Mouse (Mus musculus) CD8-positive naive resting alpha-beta T cell, adult 2 months (primary cell): ENCODE measurements at regions not wholly inside any gene's neighbourhood (a gene's known extent, or its start where the extent isn't known, plus 50 kb on each side); places are given as distances from the start of the nearest gene placed in this dataset.

Experiments
- DNase-seq, 2 experiments: peaks; one replicate each; pipeline ENCODE4 v3.0.0; 2022; ENCODE audit warnings: low read depth in 2 of 2, low spot score in 2 of 2

DNA sequence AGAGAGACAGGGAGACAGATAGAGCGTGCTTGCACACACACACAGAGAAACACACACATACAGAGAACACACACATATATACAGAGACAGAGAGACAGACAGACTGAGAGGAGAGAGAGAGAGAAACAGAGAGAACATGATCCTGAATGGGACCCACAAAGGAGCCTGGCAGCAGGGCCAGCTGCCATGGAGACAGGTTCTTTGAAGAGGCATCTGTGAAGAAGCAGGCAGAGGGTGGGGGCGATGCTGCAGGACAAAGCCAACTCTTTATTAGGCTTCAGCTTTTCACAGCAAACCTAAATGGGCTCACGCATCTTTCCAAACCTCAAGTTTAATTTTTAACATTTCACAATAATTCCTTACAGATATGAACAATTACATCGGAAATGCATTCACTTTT, 90.0 kb upstream of the Dlx2 start:
- no peak for DNase-seq

DNA sequence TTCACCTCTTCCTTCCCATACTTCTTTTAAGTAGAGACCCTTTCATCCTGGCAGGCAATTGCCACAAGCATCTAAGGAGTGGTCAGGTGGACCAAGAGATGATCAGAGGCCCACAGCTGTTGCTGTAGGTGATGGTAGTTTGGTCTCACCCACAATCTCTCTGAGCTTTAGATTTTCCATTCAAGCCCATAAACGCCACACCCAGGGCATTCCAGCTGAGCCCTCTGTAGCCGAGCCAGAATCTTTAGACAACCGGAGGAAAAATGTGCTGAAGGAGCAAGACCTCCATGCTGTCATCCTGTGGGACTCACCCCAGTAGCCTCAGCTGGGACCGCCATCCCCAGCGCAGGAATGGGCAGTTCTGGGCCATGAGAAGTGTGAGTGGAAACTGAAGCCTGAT, 93.7 kb upstream of the Dlx2 start:
- no peak for DNase-seq

DNA sequence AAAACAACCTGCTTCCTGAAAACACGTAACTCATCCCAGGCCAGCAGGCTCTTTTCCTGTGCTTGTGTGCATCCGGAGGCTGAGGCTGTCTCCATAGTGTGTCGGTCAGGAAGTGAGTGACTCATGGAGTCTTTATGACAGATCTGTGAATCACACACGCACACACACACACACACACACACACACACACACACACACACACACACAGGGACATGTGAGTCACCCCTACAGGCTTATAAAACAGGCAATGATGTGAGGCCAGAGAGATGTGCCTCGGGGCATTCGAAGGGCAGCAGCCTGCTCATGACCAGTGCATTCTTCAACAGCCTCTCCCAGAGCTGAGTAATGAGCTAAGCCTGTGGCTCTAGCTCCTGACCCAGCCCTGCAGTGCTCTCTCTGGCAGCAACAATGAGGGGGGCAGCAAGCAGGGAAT, 97.5 kb upstream of the Dlx2 start:
- no peak for DNase-seq

DNA sequence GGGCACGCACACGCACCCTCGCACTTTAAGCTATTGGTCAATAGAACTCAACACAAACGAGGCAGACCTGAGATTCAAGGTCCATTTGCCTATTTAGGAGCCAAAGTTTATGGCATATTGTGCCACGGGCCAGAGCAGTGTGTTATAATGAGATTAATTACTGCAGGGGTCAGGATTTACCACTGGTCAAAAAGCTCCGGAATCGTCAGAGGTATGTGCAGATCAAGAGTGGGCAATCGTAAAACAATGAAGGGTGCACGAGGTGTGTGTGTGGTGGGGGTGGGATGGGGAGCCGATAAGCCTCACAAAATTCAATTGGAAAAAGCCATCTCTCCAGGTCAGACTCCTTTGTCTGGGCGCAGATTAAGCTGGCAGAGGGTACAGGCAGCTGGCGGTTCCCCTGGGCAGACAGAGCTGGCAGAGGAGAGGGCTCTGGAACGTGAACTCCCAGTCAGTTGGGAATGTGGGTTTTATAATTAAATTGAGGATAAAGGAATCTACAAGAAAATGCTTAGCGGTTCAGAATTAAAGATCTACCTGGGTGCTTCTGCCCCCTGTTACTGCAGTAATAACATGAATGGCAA, 97.4 kb upstream of the Itga6 start:
- DNase-seq = no peak

DNA sequence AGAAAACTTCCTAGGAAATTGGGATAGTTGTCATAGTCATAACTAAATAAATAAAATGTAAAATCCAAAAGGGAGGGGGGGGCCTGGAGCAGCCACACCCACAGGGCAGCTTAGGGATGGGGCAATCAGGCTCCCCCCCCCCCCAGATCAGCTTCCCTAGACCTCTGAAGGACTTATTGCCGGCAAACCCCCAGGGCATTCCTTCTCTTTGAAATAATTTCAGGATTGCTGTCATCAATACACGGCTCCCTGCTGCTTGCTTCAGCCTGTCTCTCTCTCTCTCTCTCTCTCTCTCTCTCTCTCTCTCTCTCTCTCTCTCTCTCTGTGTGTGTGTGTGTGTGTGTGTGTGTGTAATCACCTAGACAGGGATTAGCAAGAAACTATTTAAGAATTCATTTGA, 93.8 kb upstream of the Itga6 start:
- no peak for DNase-seq

DNA sequence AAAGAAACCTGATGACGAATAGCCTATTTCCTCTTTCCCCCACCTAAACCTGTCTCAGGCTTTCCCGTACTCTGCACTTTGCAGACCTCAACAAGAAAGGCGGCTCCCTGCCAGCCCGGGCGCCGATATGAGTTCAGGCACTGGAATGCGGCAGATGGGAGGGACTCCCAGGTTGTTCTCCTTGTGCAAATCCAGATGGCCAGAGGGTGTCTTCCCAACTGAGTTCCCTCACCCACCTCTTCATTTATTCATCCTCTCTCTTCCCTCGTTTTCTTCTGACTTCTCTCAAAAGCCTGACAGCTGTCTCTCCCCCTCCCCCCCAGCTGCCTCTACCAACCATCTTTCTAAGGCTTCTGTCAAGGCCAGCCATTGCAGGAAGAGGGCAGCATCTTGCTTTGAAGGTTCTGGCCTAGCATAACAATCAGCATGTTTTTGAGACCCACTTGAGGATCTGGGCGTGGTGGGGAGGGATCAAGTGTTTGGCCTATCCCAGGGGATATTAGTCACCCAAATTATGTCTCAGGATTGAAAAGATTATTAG, 93.1 kb upstream of the Itga6 start:
- no peak for DNase-seq

DNA sequence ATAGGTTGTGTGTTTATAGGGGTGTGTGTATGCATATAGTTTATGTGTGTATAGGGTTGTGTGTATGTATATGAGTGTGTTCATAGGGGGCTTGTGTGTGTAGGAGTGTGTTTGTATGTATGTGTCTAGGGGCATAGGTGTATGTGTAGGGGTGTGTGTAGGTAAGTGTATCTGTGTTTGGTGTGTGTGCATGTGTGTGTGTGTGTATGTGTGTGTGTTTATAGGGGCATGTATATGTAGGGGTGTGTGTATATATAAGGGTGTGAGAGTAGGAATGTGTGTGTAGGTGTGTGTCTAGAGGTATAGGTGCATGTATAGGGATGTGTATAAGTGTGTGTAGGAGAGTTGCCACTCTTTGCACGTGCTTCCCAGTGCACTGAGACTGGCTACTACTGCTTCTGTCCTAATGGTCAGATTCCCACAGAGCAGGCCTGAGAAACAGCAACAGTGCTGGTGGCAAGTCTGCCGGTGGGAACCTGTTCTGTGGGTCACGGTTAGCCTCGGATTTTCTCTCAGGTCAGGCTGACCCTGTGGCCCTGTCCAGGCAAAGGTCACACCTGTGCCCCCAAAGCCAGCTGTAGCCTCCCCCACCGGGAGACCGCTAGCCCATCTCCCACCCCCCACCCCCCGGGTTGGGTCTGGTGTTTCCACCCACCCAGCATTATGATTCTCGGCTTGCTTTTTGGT, 90.5 kb upstream of the Itga6 start:
- no peak for DNase-seq

DNA sequence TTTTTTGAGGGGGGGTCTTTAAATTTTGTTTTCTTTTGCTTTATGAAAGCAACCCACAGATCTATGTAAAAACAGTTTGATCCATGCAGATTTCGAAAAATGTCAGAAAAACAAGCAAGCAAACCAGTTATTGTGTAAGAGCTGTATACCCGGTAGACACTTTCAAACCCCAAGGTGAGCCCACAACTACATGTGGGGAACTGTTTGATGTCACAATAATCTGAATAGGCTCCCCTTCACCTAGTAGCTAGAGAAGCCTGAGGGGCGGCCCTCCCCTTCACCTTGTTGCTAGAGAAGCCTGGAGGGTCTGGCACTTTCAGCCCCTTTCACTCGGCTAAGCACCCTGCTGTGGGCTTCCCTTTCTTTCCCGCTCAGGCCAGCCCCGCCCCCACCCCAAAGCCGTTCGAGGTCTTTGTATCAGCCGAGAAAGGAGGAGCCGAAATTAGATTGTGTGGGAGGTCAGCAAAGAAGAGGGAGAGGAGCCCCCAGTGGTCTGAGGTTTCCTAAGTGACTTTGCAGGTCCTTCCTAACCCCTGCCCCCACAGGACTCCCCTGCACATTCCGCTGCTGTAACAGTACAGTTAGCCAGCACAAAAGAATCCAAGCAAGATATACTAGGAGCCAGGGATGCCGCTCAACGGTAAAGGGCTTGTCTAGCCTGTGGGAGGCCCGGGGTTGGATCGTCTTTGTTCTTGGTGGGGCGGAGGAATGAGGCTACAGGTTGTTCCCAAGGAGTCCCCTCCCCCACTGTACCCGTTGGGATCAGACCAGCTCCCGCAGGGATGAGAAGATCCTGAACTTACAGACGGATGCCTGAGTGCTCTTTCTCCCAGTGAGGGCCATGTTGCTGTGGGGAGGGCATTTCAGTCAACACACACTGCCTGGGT, 89.7 kb upstream of the Itga6 start:
- DNase-seq = no peak

DNA sequence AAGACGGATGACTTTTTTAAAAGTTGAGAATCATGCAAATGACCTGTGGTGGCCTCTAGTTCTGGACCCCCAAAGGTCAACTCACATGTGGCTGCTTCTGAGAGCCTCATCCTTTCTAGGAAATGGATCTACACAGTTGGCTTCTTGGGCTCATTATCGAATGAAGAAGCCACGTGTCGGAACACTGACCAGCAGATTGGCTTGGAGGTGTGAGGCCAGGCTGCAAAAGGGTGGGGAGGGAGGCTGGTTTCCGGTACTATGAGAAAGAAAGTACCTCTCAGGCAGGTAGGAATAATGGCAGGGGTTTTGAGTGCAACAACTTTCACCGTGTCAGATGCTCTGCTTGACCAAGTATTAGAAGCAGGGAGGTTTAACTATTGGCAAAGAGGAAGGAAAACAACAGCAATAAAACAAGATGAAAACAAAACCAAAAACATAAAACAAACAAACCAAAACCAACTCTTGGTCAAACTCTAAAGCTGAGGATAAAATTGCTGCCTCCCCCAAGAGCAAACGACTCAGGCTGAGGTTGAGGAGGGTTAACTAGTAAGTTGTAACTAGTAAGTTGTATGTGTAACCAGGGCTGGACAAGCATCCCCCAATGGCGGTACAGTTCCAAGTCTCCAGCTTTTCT, 88.7 kb upstream of the Itga6 start:
- no peak for DNase-seq

DNA sequence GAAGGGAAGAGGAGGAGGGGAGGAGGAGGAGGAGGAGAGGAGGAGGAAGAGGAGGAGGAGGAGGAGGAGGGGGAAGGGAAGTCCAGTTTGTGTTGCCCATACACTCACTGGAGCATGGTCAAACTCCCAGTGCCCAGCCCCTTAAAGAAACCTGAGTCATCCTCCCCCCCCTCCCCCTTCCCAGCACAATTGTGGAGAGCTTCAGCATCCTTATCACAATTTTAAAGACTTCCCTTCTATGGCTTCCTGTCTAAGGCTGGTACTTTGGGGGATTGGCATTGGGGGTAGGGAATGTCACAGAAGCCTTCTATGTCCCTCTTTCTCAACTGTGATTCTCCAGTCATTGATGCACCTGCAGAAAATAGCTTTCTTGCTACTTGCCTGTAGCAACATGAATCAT, 84.0 kb upstream of the Itga6 start:
- DNase-seq = no peak

DNA sequence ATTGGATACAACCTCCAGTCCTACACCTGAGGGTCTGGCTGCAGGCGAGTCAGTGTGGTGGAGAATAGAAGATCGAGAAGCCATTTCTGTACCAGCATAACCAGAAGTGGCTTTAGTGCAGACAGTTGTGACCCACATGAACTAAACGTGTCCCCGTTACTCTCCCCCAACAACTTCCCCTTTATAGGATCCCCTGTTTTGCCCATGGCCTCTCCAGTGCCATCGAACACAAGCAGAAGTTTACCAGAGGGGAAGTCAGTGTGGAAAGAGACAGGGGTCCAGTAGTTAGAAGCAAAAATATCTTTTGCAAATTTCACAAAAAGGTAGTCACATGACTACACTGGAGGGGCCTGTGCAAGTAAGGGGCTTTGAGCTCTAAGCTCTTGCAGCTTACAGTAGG, 83.4 kb upstream of the Itga6 start:
- no peak for DNase-seq

DNA sequence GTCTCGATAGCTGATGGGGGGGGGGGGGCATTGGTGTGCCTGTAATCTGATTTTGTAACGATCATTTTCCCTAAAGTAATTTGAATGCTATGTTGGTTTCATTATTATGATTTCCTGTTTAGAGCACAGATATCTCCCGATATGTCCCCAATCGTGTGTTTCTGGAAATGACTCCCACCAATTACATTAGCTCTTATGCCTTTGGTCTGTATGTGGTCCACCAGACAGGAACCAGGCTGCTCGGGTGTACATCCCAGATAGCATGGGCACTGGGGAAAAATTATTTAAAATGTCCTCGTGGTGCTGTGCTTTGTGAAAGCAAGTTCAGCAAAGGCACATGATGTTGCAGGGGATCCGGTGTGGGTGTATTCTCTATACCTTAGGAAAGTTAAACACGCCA, 82.0 kb upstream of the Itga6 start:
- DNase-seq = no peak

DNA sequence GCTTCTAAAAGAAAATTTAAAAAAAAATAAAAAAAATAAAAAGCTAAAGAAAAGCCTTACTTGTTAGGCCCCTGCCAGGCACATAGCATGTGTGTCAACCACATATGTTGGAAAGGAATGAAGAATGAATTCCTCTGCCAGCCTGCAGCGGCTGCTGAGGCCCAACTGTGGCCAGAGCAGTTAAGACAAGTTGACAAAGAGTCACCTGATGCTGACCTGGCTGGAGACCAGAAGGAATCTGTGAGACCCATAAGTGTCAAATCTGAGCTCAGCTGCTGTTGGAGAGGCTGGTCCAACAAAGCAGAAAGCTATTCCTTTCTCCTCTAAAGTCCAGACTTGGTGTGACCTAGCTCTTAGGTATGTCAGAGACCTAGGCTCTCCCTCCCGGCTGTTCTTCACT, 78.5 kb upstream of the Itga6 start:
- DNase-seq = no peak

DNA sequence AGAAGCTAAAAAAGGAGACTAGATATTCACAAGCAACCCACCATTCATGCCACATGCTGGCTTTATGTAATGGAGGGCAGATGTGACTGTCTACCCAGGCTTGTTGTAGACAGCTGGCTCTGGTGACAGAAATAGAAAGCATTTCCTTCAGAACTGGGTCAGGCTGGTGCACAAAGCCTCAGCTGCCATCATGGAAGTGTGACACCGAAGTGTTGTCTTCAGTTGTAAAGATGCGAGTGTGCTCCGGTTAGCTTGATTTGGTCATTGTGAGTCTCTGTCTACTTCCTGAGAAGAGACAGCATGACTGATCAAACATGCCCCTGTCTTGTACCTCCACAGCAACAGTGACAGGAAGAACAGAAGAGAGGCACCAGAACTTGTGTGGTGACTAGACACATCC, 77.7 kb upstream of the Itga6 start:
- DNase-seq = no peak

DNA sequence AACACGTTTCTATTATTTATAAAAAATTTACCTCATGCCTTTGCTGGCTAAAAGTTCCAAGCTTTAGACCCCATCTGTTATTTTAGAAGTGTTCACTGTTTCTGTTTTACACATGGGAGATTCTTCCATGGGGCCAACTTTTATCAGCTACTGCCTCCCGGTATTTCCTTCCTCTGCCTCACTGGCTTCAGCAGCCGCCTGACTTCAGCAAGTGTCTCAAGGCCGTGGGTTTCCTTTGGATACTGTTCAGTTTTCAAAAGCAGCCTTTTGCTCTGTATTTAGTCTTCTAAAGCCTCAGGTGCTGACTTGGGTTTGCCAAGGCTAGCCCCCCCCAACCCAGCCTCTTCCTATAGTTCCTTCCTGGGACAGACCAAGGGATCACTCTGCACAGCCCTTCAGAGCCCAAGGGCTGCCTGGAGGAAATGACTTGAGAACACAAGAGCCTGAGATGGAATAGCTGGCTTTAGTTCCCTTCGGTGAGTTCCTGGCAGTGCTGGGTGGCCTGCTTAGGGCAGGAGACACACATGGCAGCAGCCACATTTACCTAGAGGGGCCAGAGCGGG, 75.1 kb upstream of the Itga6 start:
- no peak for DNase-seq

DNA sequence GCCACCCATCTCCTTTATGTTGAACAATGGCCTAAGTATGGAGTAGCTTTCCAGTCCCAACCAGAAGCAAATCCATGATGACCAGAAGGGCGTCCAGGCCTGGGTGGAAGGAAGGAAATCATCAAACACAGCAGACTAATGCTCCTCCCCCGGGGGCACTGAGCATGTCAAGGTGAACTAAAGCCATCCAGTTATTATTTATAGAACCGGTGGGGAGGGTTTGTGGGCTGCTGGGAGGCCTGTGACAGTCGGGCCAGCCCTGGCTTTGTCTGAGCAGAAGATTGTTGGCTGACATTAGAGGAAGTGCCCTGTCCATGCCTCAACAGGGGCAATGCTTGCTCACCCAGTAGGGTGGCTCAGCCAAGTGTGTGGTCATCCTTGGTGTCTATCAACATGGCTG, 74.5 kb upstream of the Itga6 start:
- no peak for DNase-seq

DNA sequence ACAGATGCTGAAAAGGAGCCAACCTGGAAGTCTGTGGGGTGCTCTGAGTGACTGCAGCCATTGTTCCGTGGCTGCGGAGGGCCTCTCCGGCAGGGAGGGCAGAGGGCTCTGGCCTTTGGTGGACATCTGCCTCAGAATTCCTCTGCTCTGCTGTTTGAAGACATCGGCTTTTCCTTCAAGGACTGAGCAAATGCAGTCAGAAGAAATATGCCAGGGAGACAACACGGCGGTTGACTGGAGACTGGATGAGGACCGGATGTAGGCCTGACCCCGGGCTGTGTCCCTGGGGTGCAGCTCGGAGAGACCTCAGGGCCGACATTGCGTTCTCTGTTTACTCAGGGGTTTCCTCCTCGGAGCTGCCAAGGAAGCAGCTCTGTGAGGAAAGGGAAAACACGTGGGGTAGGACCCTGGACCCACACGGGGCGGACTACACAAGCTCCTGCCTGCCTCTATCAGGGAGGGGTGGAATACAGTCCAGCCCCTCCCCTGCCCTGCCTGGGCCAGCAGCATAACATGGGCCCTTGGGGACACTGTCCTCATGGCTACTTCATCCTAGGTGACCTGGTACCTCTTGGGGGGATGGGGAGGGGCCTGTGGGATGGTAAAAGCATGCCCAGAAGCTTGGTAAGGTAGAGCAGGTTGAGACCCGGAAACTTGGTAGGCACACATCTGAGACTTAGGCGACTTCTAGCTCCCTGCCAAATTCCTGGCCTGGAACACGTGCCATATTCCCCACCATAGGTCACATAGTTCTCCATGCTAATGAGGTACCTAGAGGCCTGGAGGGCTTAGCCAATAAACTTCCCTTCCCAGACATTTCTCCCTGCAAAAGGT, 72.1 kb upstream of the Itga6 start:
- no peak for DNase-seq

DNA sequence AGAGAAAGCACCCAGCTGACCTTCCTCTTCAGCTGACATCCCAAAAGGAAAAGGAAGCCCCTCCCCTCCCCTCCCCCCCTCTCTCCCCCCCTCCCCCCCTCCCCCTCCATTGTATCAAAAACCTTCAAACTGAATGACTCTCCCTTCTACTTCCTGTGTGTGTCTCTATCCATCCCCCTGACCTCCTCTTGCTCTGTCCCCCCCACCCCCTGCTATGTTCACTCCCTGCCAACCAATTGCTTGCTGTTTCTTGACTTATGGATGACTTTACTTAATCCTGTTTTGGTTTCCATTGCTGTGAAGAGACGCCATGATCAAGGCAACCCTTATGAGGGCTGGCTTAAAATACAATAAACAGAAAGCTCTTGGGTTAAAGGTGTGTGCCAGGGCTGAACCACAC, 64.7 kb upstream of the Itga6 start:
- DNase-seq = no peak

DNA sequence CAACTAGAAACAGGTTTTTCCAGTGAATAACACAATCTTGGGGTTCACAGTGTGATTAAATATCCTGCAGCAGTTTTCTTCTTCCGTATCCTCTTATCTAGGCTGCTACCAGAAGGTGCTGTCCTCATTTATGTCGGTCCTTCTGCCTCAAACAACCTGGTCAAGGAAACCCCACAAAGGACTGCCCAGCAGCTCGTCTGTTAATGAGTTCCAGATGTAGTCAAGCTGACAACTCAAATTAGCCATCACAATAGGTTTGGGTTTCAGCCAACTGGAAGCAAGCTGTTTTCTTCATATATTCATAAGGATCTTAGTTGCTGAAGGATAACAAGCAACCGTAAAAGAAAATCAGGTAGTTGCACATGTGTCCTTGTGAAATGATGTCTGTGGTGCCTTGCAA, 64.3 kb upstream of the Itga6 start:
- DNase-seq = no peak

DNA sequence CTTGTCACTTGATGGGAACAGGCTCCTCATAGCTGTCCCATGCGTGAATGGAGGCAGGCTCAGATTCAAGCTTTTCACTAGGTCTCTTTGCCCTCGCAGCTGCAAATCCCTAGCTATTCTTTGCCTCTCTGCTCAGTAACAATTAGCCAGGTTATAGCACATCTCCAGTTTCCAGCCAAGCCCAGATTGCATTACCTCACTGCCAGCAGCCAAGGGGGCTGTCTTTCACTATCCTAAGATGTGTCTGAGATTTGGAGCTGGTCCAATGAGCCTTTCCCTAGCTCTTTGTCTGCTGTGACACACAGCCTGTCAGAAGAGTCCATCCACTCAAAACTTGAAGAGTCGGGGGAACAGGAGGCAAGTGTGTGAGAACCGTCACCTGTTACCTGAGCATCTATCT, 62.0 kb upstream of the Itga6 start:
- no peak for DNase-seq
